Mouse (Mus musculus) spleen, adult 18-20 months (tissue): ENCODE results near the gene Ankrd2.
A peak's percentile ranks its signal among the peaks of the same experiment; 100 is the strongest.

ENCODE experiments used
- DNase-seq, 2 experiments: peaks; one replicate each; pipeline ENCODE4 v3.0.0; 2022; ENCODE audit warnings: mixed read lengths in 2 of 2

Ankrd2 gene

GRCm38 (mm10) chr19:42016251-42016650 is 19.5 kb upstream of the Ankrd2 start:
- DNase-seq: no peak

DNA sequence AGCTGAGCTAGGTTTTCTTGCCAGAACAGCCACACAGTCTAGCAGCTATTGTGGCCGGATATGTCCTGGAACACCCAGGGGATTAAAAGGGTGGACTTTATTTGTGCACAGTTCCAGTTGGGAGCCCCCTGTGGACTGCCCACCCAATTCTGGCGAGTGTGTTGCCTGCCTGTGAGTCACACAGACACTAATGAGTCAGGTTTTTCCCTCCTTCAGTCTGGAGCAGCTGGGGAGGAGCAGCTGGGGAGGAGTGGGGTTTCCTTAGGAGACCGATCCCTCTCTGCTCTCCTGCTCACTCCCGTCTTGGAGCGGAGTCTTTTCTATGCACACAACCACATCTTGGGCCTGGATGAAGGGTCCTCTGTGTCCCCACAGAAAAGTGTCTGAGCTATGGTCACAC is 19.0 kb upstream of the Ankrd2 start:
- no peak for DNase-seq

GRCm38 (mm10) chr19:42017399-42018247 is 18.2 kb upstream of the Ankrd2 start:
- DNase-seq: no peak

DNA sequence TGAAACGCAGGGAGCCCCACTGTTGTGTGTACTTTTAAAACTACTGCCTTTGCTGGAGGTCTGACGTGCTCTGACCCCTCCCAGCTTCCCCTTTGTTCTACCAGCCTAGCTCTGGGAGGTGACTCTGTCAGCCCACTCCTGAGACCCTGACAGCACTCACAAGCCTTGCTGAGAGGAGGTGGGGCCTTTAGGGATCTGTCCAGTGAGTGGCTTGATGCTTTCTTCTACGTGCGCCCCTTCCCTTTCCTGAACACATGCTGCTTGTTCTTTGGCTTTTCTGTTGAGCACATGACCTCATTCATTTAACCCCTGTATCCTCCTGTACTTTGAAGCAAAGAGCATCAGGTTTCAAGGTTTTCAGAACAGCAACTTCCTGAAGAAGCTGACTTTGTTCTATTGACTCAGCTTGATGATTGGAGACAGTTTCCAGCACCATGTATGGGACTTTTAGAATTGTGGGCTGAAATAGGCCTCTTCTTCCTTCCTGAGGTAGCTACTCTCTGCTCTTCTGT is 16.7 kb upstream of the Ankrd2 start:
- DNase-seq: no peak

GRCm38 (mm10) chr19:42021681-42022541 is 13.9 kb upstream of the Ankrd2 start:
- no peak for DNase-seq

- DNase-seq: no peak
Observed at GRCm38 (mm10) chr19:42022542-42022848, 13.3 kb upstream of the Ankrd2 start.

DNA sequence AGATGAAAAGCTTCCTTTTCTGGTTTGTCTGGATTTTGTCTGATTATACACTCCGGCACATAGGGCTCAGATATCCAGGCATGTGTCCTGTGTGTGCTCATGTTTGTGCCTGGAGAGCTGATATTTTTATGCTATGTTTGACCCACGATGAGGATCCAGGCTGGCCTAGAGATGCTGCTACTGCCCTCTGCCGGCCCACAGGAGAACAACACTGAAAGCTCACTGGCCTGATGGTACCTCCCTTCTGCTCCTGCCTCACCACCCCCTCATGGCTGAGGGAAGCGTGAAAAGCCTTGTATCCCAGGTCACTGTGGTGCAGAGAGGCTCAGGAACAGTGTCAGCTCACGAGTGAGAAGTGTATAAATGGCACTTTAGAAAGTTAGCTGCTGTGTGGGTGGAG is 9.6 kb upstream of the Ankrd2 start:
- peak; percentile 47 to 75 for DNase-seq

GRCm38 (mm10) chr19:42031112-42031511 is 4.7 kb upstream of the Ankrd2 start:
- DNase-seq: no peak

- no peak for DNase-seq
Observed at GRCm38 (mm10) chr19:42033611-42034010, 2.2 kb upstream of the Ankrd2 start.

DNA sequence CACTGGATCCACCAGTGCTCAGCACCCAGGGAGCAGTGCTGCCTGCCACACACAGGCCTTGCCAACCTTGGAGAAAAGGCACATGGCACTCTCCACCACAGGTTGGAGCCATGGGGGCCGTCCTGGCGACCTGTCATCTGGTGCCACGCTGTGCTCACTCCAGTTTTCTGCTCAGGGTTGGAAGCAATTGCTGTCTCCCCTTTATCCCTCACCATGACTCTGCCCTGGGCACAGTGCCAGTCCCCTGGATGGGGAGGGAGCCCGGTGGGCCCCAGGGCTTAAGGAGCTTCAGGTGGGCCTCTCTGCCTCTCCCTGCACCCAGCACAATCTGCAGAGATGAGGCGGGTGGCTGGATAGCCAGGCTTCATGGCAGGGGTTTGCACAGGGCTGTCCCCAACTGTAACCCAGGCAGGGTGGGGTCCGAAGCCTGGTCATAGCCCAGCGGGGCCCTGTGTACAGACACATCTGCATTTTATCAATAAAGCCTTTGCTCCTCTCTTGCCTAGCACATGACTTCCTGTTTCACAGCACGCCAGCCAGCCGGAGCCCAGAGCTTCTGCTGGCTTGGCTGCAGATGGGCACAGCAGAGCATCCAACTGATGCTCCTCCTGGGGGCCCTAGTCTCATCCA is 1.5 kb upstream of the Ankrd2 start:
- DNase-seq: peak in 1 of 2 experiments; percentile 6

DNA sequence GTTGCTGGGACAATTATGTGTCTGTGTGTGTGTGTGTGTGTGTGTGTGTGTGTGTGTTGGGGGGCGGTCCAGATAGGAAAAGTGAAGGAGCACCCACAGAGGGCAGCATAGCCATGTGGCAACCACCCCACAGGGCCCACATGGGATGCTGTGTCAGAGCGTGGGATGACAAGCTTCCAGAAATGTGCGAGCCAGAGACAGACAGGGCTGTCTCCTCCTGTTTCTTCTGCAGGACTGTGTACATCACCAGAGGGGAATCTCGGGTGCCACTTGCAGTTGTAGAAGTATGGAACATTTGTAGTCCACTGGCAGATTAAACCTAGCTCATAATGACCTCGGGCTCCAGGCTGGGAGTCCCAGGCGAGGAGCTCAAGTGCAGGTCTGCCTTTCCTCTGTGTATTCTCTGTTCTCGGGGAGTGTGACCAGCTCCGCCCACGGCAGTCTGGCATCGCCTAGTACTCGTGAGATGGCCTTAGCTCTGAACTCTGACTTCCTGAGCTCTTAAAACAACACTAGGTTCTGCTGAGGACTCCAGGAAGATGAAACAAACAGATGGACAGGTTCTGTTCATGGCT is 832 bp upstream of the Ankrd2 start:
- peak in 1 of 2 experiments; percentile 7 for DNase-seq

- DNase-seq: no peak
Observed at GRCm38 (mm10) chr19:42036357-42036756, 557 bp downstream of the Ankrd2 start.

GRCm38 (mm10) chr19:42037167-42037702 is 1.4 kb downstream of the Ankrd2 start:
- no peak for DNase-seq

DNA sequence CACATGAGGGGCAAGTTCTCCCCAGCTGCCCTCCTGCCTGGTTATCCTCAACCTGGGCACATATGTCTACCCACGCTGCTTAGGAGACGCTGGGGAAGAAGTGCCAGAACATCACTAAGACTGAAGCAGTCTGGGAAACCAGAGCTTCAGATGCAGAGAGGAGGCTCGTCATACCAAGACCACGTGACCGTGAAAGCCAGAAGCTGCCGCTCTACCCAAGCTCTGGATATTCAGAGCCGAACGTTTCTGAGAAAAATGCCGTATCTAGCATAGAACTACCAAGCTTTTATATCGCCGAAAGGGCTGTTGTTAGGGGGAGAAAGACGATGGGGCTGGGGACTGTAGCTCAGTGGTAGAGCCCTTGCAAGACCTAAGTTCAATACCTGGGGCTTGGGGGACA is 2.5 kb downstream of the Ankrd2 start:
- no peak for DNase-seq

- DNase-seq: no peak
Observed at GRCm38 (mm10) chr19:42043988-42044387, 8.2 kb downstream of the Ankrd2 start.

DNA sequence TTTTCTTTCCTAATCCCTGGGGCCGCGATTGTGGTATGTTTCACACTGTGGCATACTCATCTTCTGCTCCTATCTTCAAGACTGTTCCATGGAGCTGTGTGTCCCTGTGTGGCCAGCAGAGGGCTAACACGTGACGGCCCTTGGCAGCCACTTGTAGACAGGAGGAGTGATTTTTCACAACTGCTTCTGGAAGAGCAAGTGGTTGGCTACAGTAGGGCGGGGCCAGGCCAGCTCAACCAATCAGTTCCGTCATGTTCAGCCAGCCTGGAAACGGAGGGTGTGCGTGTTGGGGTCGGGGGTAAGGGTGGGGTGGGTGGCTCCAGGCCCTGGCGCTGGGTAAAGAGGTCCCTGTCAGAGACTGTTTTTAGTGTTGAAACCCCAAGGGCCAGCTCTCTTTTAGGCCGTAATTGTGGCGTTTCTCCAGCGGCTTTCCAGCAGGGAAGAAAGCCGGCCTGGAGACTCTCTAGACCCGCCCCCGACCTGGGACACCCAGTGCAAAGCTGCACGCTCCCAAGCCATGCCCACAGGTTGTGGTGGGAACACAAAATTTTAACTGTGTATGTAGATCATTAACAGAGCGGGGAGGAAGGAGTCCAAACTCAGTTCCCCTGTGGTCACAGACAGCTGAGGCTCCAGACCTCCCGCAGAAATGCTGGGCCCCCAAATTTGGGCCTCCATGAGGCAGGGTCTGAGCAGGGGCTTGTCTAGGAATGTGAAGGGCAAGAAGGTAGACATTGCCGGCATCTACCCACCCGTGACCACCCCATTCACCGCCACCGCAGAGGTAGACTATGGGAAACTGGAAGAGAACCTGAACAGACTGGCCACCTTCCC is 9.7 kb downstream of the Ankrd2 start, which contains the start of gene Hoga1:
Gene Hoga1, plus strand, starts transcription at position 342 of the 834 bp plus-strand sequence.
- peak in 1 of 2 experiments; percentile 29 for DNase-seq

GRCm38 (mm10) chr19:42050251-42050650 is 14.5 kb downstream of the Ankrd2 start:
- DNase-seq: no peak

- no peak for DNase-seq
Observed at GRCm38 (mm10) chr19:42051351-42051750, 15.6 kb downstream of the Ankrd2 start.

- DNase-seq: no peak
Observed at GRCm38 (mm10) chr19:42051948-42052347, 16.1 kb downstream of the Ankrd2 start, which contains the start of gene 4933411K16Rik. TSS of gene 4933411K16Rik (plus strand) at chr19:42052248.

- DNase-seq: no peak
Observed at GRCm38 (mm10) chr19:42054255-42054654, 18.5 kb downstream of the Ankrd2 start.

DNA sequence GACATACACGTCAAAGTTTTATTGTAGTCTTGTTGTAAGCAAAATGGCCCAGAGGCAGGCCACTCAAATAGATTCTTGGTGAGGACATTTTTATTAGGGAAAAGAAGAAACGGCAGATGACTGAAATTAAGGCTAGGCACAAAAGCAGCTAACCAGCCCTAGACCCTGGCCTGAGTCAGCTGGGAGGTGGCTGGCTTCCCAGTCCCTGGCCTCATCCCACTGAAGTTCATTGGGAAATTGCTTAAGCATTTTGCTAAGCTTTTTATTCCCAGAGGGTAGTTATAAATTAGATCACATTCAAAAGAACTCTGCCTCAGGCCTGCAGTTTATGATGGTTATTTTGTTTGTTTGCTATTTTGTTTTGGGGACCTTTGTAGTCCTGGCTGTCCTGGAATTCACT is 20.1 kb downstream of the Ankrd2 start:
- DNase-seq: no peak
